Mouse (Mus musculus): Measurements from ENCODE around the gene Gm15446. TPM values are rescaled to one million over a fixed set of nuclear protein-coding genes. Genes with fewer than 3 reads are reported as not detected.

Gene Gm15446
- 47.5 TPM for polyA plus RNA-seq (2015; fragmentation: Illumina TruSeq; extraction: RNeasy Lipid Tissue Mini Kit (QIAGEN cat#74804); ENCODE audit: low read depth, low replicate concordance)

GRCm38 (mm10) chr5:109923261-109924071 lies at the start of gene Gm15446:
TSS of gene Gm15446 (plus strand) at chr5:109923400.

Other genes starting within 250 kb of the Gm15446 start
- gene 5430403G16Rik, start 232.4 kb upstream of the Gm15446 start, polyA plus RNA-seq (2015; fragmentation: Illumina TruSeq; extraction: RNeasy Lipid Tissue Mini Kit (QIAGEN cat#74804); ENCODE audit: low read depth, low replicate concordance): 2.0 TPM
- gene 4930522L14Rik, start 171.5 kb upstream of the Gm15446 start, polyA plus RNA-seq (2015; fragmentation: Illumina TruSeq; extraction: RNeasy Lipid Tissue Mini Kit (QIAGEN cat#74804); ENCODE audit: low read depth, low replicate concordance): 2.9 TPM
- gene Zfp932, start 73.1 kb downstream of the Gm15446 start, polyA plus RNA-seq (2015; fragmentation: Illumina TruSeq; extraction: RNeasy Lipid Tissue Mini Kit (QIAGEN cat#74804); ENCODE audit: low read depth, low replicate concordance): 66.6 TPM
- gene Gm17655, start 149.1 kb downstream of the Gm15446 start, polyA plus RNA-seq (2015; fragmentation: Illumina TruSeq; extraction: RNeasy Lipid Tissue Mini Kit (QIAGEN cat#74804); ENCODE audit: low read depth, low replicate concordance): 6.9 TPM
- 0.45 TPM for gene Gm35315, start 171.0 kb downstream of the Gm15446 start, polyA plus RNA-seq (2015; fragmentation: Illumina TruSeq; extraction: RNeasy Lipid Tissue Mini Kit (QIAGEN cat#74804); ENCODE audit: low read depth, low replicate concordance)
- 15.2 TPM for gene Plcxd1, start 176.6 kb downstream of the Gm15446 start, polyA plus RNA-seq (2015; fragmentation: Illumina TruSeq; extraction: RNeasy Lipid Tissue Mini Kit (QIAGEN cat#74804); ENCODE audit: low read depth, low replicate concordance)
- gene Gtpbp6, start 184.8 kb downstream of the Gm15446 start, polyA plus RNA-seq (2015; fragmentation: Illumina TruSeq; extraction: RNeasy Lipid Tissue Mini Kit (QIAGEN cat#74804); ENCODE audit: low read depth, low replicate concordance): 54.8 TPM
- gene Zfp605, start 186.7 kb downstream of the Gm15446 start, polyA plus RNA-seq (2015; fragmentation: Illumina TruSeq; extraction: RNeasy Lipid Tissue Mini Kit (QIAGEN cat#74804); ENCODE audit: low read depth, low replicate concordance): 12.0 TPM
- gene Chfr, start 212.4 kb downstream of the Gm15446 start, polyA plus RNA-seq (2015; fragmentation: Illumina TruSeq; extraction: RNeasy Lipid Tissue Mini Kit (QIAGEN cat#74804); ENCODE audit: low read depth, low replicate concordance): 38.1 TPM